Mouse (Mus musculus) layer of hippocampus, postnatal 10 days (tissue): ENCODE measurements at regions not wholly inside any gene's neighbourhood (a gene's known extent, or its start where the extent isn't known, plus 50 kb on each side); places are given as distances from the start of the nearest gene placed in this dataset.

ENCODE experiments used
- DNase-seq, 2 experiments: peaks; one replicate each; pipeline ENCODE4 v3.0.0; 2021; ENCODE audit warnings: low spot score in 2 of 2

DNA sequence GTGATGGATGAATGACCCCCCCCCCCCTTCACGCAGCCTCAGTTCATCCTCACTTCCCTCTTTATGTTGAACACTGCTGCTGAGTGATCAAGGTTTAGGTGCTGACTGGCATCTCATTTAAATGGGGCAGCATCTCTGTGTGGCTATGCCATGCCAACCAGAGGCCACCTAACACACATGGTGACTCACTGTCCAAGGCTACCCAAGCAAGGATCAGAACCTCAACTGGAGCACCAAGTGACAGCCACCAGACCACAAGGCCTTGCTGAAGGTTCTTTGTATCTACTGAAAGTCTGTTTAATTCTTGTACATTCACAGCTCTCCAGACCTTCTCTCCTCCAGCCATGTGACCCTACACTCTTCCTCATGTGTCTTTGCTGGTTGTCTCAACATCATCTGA is 347.6 kb upstream of the Myt1l start:
- DNase-seq = no peak

DNA sequence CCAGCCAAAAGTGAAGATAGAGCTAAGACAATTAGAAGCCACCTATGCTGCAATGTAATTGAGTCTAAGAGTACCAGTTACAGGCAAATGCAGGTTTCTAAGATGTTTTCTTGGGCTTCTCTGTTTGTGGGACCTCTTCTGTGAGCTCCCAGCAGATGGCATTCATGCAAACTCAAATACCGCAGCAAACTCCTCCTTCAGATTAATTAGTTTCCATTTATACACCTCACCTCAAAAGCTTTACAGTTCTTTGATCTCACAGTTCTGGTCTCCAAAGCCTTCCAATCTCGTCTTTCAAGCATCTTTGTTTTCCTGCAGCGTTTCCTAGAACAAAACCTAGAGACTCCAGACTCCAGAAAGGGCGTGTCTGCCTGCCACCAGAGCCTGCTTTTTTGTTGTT is 340.6 kb upstream of the Myt1l start:
- DNase-seq = no peak

DNA sequence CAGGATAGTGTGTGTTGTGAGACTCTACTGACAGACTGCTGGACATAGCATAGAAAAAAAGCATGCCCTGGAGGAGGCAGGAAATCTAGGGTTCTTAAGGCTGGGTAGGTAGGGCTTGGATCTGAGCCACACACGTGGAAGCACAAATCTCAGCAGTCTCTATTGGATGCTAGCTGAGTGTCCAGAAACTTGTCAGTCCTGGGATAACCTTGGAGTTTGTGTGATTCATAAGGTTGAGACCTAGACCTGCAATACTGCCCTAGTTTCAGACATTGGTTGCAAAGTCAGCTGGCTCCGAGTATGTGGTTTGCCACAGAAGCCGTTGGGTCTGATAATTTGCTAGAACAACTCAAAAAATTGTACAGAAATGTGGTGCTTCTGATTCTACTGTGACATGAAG is 335.8 kb upstream of the Myt1l start:
- no peak for DNase-seq

DNA sequence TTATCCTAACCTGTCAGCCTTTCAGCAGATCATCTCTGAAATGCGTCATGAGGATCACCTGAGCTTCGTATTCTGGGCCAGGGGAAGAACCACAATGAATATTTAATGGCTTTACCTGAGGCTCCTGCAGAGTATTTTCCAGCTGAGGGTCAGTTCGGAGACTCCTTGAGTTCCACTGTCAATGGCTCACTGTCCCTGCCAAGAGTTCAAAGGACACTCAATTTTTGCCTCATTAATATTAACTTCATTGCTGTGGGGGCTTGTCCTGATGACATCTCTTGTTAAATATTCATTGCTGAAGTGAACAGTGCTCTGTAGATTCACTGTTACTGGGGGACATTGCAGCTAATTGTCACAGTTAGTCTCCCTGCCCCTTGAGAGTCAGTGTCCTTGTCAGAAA is 316.2 kb upstream of the Myt1l start:
- DNase-seq = no peak

DNA sequence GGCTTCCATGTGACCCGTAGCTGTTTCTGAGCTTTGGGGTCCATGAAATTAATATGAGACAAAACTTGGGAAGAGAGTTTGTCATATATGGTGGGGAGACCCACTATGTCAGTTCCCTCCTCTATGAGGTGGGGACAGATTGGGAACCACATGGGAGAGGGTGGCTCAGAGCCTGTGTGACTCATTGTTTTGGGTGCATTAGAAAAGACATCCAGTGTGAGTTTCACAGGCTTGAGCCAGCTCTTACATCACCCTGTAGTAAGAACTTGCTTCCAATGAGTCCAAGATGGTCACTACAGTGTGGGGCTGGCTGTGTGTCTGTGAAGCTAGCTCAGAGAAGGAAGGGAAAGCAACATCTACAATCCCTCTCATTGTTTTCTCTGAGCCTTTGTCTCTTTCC is 314.6 kb upstream of the Myt1l start:
- DNase-seq = no peak

DNA sequence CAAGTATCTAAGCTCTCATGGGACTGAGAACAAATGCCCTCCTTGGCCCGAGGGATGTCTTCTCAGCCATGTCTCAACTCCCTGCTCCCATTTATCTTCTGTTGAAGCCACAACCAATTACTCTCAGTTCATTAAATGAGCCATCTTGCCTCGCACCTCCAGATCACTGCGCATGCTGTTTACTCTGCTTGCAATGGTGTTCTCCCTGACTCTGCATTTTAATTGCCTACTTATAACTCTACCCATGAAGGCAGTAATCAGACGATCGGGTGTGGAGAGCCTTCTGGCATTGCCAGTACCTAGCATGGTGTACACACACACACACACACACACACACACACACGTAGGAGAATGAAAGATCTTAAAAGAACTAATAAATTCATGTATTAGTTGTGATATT is 306.1 kb upstream of the Myt1l start:
- DNase-seq = no peak

DNA sequence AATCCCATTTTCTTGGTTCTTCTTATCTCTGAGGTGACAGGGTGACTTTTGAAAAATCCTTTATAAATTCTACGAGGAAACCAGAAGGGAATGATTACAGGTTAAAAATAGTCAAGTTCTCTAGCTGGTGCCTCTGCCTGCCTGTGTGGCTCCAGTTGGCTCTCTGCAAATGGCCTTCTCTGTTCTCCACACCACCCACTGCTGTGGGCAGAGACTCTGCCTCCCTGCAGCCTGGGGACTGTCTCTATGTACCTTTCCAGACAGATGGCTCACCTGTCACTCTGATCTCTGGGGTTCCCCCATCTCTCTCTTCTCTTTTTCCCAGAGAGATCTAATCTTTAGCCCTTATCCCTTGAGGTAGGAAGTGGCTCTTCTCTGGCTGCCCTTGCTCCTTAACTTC is 302.2 kb upstream of the Myt1l start:
- DNase-seq = no peak

DNA sequence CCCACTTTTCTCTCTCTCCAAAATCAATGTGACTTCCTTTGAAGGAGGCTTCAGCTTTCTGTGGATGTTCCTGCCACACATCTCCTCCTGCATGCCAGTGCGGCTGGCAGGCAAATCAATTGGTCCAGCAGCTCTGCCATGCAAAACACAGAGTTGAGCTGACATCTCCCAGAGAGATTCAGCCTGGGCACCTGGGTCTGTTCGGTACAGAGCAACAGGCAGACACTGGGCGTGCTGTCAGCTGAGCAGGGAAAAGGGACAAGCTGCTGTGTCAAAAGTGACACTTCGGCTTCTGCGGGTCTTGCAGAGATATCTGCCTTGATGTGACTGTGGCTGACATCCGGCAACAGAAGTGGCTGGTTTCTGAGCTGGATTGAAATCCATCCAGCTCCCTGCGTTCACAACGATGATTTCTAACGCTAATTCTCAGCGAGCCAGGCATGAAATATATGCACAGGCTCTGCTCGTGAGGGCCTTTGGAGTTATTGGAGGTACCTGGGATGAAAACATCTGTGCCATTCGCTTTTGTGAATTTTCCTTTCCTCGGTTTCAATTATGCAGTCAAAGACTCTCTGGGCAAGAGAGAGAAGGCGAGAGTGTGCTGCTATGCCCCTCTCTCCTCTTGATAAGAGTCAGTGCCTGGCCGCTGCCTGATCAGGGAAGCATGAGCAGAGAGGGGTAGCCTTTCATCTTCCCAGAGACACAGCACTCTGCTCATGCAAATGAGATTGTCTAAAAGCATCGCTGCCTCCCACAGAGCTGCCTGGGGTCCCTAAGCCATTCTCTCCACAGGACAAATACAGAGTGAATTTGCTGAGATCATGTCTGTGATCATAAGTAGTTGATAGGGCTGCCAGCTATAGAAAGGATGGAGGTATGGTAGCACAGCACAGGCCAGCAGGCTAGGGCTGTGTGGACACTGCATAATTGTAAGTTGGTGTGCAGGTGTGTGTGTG is 295.4 kb upstream of the Myt1l start:
- DNase-seq = peak; percentile 37 to 40

DNA sequence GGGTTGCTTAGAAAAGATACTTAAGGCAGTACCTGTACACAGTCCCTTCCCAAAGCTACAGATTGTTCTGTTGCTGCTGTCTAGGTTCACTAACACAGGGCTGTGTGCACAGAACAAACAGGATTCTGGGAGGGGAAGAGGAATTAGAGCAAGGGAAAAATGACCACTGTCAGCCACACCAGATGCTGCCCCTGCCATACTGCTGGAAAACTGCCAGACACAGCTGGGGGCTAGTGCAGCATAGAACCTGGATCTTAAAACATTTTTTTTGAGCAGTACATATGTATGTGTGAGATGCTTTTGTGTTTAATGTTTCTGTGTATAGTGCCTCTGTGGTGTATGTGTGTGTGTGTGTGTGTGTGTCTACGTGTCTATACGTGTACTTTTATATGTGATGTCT is 291.7 kb upstream of the Myt1l start:
- DNase-seq = no peak

DNA sequence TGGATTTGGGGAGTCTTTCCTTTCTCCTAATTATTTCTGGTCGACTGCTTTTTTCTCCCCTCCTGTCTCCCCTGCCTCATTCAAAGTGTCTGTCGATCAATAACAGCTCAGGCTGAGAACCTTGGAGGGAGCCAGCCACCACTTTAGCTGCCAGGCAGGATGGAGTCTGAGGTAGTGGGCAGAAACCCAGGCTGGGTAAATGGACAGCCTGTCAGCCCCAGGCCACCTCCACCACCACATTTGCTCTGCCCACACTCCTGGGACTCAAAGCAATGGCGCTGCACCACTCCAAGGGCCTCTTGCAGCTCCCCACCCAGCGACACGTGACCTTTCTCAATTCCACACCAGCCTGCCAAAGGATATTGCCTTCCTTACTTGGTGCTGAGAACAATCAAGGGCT is 290.7 kb upstream of the Myt1l start:
- DNase-seq = no peak

DNA sequence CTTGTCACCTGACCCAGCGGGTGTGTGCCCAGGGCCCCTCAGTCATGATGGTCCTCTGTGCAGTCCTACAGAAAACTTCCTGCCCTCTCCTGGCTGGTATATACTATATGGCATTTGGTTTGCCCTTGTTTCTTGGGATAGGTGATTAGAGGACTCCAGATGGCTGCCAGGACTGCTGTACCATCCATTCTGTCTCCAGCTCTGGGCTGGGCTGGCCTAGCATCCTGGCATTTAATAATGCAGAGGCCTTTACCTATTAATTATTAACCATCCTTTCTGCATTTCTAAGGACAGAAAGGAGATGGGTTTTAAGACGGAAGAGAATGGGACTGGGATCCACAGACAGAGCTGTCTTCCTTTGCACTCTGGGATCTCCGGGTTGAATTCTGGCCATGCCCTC is 288.7 kb upstream of the Myt1l start:
- peak in 1 of 2 experiments; percentile 19 for DNase-seq

DNA sequence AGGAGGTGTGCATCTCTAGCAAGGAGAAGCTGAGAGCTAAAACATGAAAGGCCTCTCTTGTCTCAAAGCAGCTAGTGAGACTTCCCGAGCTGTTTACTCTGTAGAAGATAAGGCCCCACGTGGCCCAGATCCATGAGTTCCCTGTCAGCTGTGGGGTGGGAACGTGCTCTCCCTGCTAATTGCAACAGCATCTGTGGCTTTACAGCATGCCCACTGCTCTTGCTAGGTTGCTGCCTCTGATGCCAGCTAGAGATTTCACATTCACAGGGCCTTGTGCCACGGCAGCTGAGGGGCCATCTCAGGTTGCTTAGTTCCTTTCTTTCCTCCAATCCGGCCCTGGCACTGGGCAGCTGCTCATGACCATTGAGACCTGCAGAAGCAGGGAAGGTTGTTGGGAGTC is 288.2 kb upstream of the Myt1l start:
- DNase-seq = peak; percentile 66 to 71

DNA sequence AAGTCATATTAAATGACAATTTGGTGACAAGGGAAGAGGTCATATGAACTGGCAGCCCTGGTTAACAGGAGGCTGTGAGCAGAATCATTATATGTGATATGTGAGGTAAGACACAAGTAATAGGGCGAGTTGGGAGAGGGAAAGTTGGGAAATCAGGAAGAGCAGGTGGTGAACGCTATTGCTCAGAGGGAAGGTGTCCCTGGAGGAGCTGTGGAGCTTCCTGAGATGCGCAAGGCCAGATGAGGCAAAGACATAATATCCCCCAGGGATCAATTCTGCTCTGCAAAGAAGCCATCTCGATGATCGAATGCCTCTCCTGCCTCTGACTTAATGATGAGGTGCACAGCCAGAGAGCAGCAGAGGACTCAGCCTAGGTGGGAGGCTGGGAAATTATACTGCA is 285.1 kb upstream of the Myt1l start:
- DNase-seq = no peak

DNA sequence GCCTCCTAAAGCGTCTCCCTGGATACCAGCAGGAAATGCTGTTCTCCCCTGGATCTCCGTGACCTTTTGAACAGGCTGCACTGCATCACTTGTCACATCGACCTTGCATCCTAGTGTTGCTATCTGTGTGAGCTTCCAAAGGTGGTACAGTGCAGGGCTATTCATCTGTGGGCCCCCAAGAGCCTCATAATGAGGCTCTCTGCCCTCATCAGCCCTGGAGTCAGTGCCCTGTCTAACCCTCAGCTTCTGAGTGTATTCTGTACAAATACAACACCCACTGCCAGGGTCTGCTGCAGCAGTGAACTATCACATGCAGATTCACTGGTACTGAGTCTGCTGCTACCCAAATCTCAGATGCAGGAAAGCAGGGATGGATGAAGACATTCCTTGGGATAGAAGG is 282.1 kb upstream of the Myt1l start:
- DNase-seq = no peak

DNA sequence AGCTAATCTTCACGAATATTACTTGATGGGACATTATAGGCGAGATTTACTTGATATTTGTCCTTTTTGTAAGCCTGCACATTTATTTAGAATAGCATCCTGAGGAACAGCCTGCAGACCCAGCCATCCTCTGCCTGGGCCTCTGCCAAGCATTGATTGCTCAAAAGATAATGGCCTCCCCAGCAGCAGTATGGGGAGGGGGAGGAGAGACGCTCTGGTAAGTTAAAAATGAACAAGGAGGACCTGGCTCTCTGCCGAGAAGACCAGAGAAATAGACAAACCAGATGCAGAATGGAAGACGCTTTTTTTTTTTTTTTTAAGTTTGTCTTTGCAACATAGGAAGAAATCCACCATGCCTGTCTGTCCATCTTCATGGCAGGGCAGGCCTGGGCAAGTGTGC is 280.8 kb upstream of the Myt1l start:
- DNase-seq = peak; percentile 43 to 56

DNA sequence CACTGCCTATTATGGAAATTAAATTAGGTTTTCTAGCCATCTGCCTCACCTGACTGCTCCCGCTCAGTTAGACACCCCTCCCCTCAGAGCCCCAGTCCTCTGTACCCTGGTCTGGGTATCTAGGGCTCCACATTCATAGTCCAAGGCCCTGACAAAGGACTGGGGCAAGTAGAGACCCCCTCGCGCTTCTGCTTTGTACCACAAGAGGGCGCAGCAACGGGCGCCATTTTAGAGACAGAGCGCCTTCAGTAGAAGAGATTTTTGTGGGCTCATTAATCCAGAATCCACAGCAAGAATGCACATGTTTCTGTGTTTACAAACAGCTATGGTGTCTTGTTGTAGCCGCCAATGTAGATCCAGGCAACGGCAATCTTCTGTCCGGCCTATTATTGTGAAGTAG is 279.7 kb upstream of the Myt1l start:
- DNase-seq = no peak

DNA sequence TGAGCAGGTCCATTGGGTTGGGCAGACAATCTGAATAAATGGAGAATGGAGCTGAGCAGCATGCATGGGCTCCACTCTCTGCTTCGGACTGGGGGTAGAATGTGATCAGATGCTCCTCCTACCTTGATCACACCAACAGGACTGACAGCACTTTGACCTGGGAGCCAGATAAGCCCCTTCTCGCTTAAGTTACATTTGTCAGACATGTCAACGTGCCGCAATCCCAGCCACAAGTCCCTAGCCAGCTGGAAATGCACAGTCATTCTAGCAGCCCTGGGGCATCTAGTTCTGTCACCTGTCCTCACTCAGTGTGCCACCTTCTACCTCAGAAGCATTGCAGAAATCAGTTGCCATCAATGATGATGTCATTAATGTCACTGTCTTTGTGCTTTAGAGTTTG is 272.1 kb upstream of the Myt1l start:
- no peak for DNase-seq

DNA sequence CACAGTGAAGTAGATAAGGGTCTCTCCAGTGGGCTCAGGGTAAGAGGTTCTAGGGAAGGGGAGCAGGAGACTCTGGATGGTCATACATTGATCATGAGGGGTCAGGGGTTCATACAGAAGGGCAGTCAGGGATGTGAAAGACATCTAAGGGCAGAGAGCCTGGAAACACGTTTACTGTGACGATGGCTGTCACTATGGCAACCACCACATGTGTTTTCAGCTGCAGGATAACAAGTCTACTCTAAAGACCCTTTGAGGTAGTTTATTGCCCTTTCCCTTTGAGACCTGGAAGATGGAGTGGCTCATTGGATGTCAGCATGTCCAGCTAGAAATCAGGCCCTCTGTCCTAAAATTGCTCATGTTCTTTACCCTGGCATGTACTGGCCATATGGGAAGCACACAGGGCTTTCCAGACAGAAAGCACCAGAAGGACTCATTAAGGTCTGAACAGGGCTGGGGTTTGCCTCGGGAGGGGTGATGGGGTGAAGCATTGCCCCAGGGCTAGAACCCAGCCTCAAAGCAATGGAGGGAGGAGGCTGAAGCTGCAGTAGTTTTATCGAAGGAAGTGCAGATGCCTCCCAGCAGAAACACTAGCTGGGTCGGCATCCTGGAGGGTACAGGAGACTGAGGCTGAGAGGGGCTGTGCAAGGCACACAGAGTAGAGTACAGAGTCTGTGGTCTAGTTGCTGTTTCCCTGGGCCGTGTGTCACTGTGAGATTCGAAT is 271.0 kb upstream of the Myt1l start:
- DNase-seq = no peak

DNA sequence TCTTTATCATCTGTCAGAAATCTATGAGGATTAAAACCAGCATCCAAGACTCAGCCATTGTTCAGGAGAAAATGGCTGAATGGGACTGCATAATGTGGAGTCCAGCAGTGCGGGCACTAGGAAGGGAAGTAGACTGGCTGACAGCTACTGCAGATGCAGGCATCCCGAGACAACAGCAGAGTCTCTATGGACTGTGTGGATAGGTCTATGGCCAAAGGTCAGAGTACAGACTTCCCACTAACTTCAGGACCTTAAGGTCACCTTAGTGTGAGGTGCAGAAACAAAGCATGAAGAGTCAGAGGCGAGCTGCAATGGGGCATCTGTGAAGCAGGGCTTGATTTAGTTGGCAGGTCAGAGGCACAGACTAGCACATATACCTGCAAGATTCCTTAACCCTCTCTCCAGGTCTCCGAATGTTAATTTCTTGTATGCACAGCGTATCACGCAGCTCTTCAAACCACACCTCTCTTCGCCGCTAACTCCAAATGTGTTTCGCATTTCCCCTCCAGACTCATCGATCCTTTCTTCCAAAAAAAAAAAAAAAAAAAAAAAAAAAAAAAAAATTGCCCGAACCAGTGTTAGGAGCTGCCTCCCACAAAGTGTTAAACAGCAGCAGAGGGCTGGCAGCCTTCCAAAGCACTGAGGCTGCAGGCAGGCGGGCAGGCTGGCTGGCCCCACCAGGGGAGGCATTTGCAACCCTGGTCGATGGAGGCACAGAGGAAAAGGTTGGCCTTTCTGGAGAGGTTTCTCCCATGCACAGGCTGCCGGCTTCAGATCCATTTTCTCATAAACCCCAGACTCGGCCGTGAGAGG is 270.2 kb upstream of the Myt1l start:
- peak; percentile 59 to 71 for DNase-seq

DNA sequence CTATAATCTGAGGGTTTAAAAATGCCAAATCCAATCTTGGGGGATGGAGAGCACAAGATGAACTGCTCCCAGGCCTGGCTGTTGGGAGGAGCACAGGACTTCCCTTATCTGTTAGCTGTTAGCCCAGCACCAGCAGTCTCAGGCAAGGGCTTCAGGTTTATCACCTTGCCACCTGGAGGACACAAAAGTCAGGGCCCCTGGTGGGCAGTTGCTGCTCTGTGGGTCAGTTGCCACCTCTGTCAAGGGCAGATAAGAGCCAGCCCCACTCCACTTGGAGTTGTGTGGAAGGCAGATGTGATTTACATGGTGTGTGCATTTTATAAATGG is 269.7 kb upstream of the Myt1l start:
- DNase-seq = no peak

DNA sequence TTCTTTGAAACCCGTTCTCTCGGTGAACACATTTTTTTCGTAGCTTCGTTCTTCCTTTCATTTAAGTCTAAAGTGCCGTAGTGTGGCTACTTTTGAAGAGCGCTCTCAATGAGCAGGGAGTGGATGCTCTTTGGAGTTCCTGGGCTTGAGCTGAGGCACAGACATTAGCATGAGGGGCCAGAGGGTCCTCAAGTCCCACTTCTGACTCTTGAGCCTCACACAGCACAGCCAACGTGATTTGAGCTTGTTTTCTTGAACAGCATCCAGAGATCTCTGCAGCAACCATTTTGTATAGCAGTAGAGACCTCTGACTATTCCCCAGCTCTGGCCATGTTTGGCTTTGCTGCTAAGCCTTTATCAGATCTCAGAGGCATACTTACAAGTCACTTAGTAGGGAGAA is 269.2 kb upstream of the Myt1l start:
- DNase-seq = no peak

DNA sequence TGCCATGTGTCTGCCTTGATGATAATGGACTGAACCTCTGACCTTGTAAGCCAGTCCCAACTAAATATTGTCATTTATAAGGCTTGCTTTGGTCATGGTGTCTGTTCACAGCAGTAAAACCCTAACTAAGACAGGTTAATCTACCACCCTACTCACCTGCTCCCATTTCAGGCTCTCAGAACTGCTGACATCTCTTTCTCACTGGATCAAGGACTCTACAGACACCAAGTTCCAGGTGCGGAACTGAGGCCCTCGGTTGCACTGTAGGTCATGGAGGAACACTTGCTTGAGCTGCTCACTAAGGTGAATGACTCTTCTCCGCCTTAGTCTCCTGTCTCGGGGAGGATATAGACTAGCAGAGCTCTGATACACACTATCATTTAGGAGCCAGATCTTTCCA is 254.0 kb upstream of the Myt1l start:
- DNase-seq = no peak
